In genomic region chr13:91048171-91048570, GRCm38 (mm10) we compare ENCODE assay signal across 17 mouse cellular contexts.
"Had no signal": no experiment of that assay in that cellular context is flagged by ENCODE, and none has a peak within 500 bp of the region (broad histone marks: within the 10 kb centered on the region; RNA-seq: fewer than 3 reads in every experiment).

No protein-coding gene starts in this region.

- DNase-seq: left cerebral cortex, postnatal 4 days; liver, postnatal 0 days; lung, embryonic 14.5 days; thymus, adult 2 months; thymus, postnatal 14 days; thymus, postnatal 4 days had no signal

- H3K4me3 ChIP-seq: limb, embryonic 12.5 days; limb, embryonic 15.5 days; midbrain, embryonic 13.5 days had no signal

- H3K27ac ChIP-seq: limb, embryonic 12.5 days; limb, embryonic 15.5 days; liver, embryonic 14.5 days; macrophage; midbrain, embryonic 13.5 days; stomach, postnatal 0 days had no signal

- H3K9ac ChIP-seq: limb, embryonic 12.5 days; limb, embryonic 15.5 days; liver, embryonic 14.5 days; liver, postnatal 0 days; lung, embryonic 14.5 days; midbrain, embryonic 13.5 days had no signal

- H3K9me3 ChIP-seq: limb, embryonic 15.5 days had no signal

- H3K4me1 ChIP-seq: limb, embryonic 12.5 days; limb, embryonic 15.5 days; midbrain, embryonic 13.5 days had no signal

- H3K27me3 ChIP-seq: limb, embryonic 12.5 days; limb, embryonic 15.5 days; midbrain, embryonic 13.5 days had no signal

- H3K4me2 ChIP-seq: limb, embryonic 12.5 days; limb, embryonic 15.5 days; liver, embryonic 11.5 days; lung, embryonic 14.5 days; midbrain, embryonic 13.5 days had no signal

- ATAC-seq: inflammation-experienced regulatory T-cells, adult 6 months; intestine, embryonic 16.5 days; liver, postnatal 0 days; lung, postnatal 0 days; midbrain, embryonic 13.5 days; midbrain, embryonic 16.5 days had no signal

- H3K36me3 ChIP-seq: limb, embryonic 12.5 days; limb, embryonic 15.5 days; midbrain, embryonic 13.5 days had no signal
